Mouse (Mus musculus): ENCODE measurements at regions not wholly inside any gene's neighbourhood (a gene's known extent, or its start where the extent isn't known, plus 50 kb on each side); places are given as distances from the start of the nearest gene placed in this dataset.
A peak's percentile ranks its signal among the peaks of the same experiment; 100 is the strongest.
"Not testable (repeated sequence)": the region's sequence is repeated elsewhere in the genome, so short reads cannot be mapped to it uniquely, and the experiment has no call there.

- H3K9me3 ChIP-seq (ENCODE audit: control insufficient read depth, low read length); H3K27me3 ChIP-seq (ENCODE audit: control insufficient read depth, insufficient read depth, low read length); H3K4me2 ChIP-seq (ENCODE audit: low read depth, low read length, severe bottlenecking); H3K36me3 ChIP-seq (ENCODE audit: control insufficient read depth, insufficient read depth, low read length); H3K4me1 ChIP-seq (replicated peaks; ENCODE audit: control insufficient read depth, insufficient read depth, low read length); H3K4me3 ChIP-seq (ENCODE audit: low read depth, low read length); ATAC-seq (replicated peaks; ENCODE audit: low FRiP score); DNase-seq (ENCODE audit: low spot score); H3K9ac ChIP-seq (ENCODE audit: low read length); H3K27ac ChIP-seq (ENCODE audit: low read depth, low read length): not testable (repeated sequence)
- 0% methylated on average over 1 of the region's 1 CpGs for WGBS
These were observed 175.6 kb downstream of the Map1s start for GRCm38 (mm10) chr8:71081291-71081690.

- DNase-seq (ENCODE audit: low spot score); H3K27me3 ChIP-seq (ENCODE audit: control insufficient read depth, insufficient read depth, low read length); H3K4me1 ChIP-seq (replicated peaks; ENCODE audit: control insufficient read depth, insufficient read depth, low read length); H3K4me3 ChIP-seq (ENCODE audit: low read depth, low read length); ATAC-seq (replicated peaks; ENCODE audit: low FRiP score); H3K27ac ChIP-seq (ENCODE audit: low read depth, low read length); H3K9ac ChIP-seq (ENCODE audit: low read length); H3K9me3 ChIP-seq (ENCODE audit: control insufficient read depth, low read length); H3K36me3 ChIP-seq (ENCODE audit: control insufficient read depth, insufficient read depth, low read length); H3K4me2 ChIP-seq (ENCODE audit: low read depth, low read length, severe bottlenecking): not testable (repeated sequence)
- 39% methylated on average over 2 of the region's 2 CpGs for WGBS
These were observed 145.4 kb upstream of the Myo9b start for GRCm38 (mm10) chr8:71127131-71127530.

- H3K9ac ChIP-seq (ENCODE audit: low read length), result no peak overlapping the region
- H3K4me1 ChIP-seq (replicated peaks; ENCODE audit: control insufficient read depth, insufficient read depth, low read length), result no peaks in the 10 kb centered on the region
- H3K9me3 ChIP-seq (ENCODE audit: control insufficient read depth, low read length), result no peaks in the 10 kb centered on the region
- H3K36me3 ChIP-seq (ENCODE audit: control insufficient read depth, insufficient read depth, low read length), result no peaks in the 10 kb centered on the region
- H3K27me3 ChIP-seq (ENCODE audit: control insufficient read depth, insufficient read depth, low read length), result no peaks in the 10 kb centered on the region
- ATAC-seq (replicated peaks; ENCODE audit: low FRiP score), result peak; percentile 53; the same call in 1 of the 2 replicates
- H3K27ac ChIP-seq (ENCODE audit: low read depth, low read length), result no peak overlapping the region
- 68% methylated on average over 4 of the region's 4 CpGs for WGBS
- DNase-seq (ENCODE audit: low spot score), result no peak
- H3K4me2 ChIP-seq (ENCODE audit: low read depth, low read length, severe bottlenecking), result no peak overlapping the region
- H3K4me3 ChIP-seq (ENCODE audit: low read depth, low read length), result no peak overlapping the region
These were observed 141.9 kb upstream of the Myo9b start for GRCm38 (mm10) chr8:71130411-71131261.

DNA sequence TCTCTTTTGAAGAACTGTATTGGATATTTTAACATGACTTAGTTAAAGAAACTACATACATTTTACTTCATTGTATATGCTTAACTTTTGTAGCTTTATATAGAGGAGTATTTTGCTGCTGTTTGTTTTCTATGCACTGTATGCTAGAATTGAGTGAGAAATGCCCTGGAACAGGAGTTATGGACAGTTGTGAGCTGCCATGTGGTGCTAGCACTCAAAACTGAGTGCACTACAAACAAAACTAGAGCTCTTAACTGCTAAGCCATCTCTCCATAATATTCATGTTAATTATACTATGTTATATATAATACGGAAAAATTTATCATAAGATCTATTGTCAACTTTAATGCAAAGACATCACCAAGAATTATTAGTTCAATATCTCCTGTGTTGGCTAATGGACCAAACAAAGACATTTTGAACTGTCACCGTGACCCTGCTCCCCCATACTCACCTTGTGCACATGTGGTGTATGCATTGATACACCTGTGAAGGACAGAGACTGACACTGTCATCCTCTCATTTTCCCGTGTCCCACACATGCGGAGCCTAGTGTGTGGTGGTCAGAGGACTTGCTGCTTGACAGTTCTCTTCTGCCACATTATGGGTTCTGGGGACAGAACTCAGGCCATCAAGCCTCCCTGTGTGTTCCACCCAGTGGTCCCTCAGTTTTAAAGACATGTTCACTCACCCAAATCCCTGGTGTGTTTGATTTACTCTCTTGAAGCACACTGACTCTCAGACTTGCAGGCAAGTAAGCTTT is 141.0 kb upstream of the Myo9b start:
- Histone ChIP-seq H3K27me3 (ENCODE audit: control insufficient read depth, insufficient read depth, low read length) (no peaks in the 10 kb centered on the region), H3K27ac (ENCODE audit: low read depth, low read length) (no peak overlapping the region), H3K4me1 (replicated peaks; ENCODE audit: control insufficient read depth, insufficient read depth, low read length) (no peaks in the 10 kb centered on the region), H3K36me3 (ENCODE audit: control insufficient read depth, insufficient read depth, low read length) (no peaks in the 10 kb centered on the region), H3K4me2 (ENCODE audit: low read depth, low read length, severe bottlenecking) (no peak overlapping the region), H3K9me3 (ENCODE audit: control insufficient read depth, low read length) (no peaks in the 10 kb centered on the region), H3K4me3 (ENCODE audit: low read depth, low read length) (no peak overlapping the region), H3K9ac (ENCODE audit: low read length) (no peak overlapping the region)
- DNase-seq (ENCODE audit: low spot score) (peak; percentile 61), ATAC-seq (replicated peaks; ENCODE audit: low FRiP score) (peak; percentile 58)
- WGBS, result 90% methylated on average over 4 of the region's 4 CpGs

DNA sequence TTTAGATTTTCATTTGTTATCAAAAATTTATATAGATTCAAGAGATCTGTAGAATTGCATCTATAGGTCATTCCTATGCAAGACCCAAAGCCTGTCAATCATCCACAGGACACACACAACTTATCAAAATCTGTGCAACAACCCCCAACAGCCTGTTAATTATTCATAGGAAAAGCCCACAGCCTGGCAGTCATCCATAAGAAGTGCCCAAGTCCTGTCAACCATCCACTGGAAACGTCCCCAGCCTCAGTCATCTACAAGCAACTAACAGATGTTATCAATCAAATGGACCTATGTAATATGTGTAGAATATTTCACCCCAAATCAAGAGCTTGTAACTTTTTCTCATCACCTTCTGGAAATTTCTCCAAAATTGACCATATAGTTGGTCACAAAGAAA is 139.6 kb upstream of the Myo9b start:
- not testable (repeated sequence) for H3K27me3 ChIP-seq (ENCODE audit: control insufficient read depth, insufficient read depth, low read length); H3K4me2 ChIP-seq (ENCODE audit: low read depth, low read length, severe bottlenecking); H3K9me3 ChIP-seq (ENCODE audit: control insufficient read depth, low read length); ATAC-seq (replicated peaks; ENCODE audit: low FRiP score); H3K9ac ChIP-seq (ENCODE audit: low read length); H3K4me1 ChIP-seq (replicated peaks; ENCODE audit: control insufficient read depth, insufficient read depth, low read length); H3K4me3 ChIP-seq (ENCODE audit: low read depth, low read length); H3K36me3 ChIP-seq (ENCODE audit: control insufficient read depth, insufficient read depth, low read length); H3K27ac ChIP-seq (ENCODE audit: low read depth, low read length); DNase-seq (ENCODE audit: low spot score)
- WGBS, result 74% methylated on average over 1 of the region's 1 CpGs

DNA sequence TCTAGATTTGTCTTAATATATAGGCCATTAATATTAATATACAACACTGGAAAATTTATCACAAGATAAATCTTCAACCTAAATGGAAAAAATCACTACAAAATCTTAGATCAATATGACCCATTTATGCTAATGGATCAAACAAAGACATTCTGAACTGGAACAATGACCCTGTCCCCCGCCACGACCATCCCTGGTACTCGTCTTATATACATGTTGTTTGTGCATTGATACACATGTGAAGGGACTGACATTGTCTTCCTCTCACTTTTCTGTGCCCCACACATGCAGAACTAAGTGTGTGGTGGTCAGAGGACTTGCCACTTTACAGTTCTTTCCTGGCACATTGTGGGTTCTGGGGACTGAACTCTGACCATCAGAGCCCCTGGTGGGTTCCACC is 135.4 kb upstream of the Myo9b start:
- not testable (repeated sequence) for H3K27me3 ChIP-seq (ENCODE audit: control insufficient read depth, insufficient read depth, low read length); H3K36me3 ChIP-seq (ENCODE audit: control insufficient read depth, insufficient read depth, low read length); H3K4me1 ChIP-seq (replicated peaks; ENCODE audit: control insufficient read depth, insufficient read depth, low read length); H3K4me2 ChIP-seq (ENCODE audit: low read depth, low read length, severe bottlenecking); H3K9me3 ChIP-seq (ENCODE audit: control insufficient read depth, low read length); DNase-seq (ENCODE audit: low spot score); ATAC-seq (replicated peaks; ENCODE audit: low FRiP score); H3K4me3 ChIP-seq (ENCODE audit: low read depth, low read length); H3K27ac ChIP-seq (ENCODE audit: low read depth, low read length); H3K9ac ChIP-seq (ENCODE audit: low read length)
- WGBS, result 86% methylated on average over 1 of the region's 3 CpGs

DNA sequence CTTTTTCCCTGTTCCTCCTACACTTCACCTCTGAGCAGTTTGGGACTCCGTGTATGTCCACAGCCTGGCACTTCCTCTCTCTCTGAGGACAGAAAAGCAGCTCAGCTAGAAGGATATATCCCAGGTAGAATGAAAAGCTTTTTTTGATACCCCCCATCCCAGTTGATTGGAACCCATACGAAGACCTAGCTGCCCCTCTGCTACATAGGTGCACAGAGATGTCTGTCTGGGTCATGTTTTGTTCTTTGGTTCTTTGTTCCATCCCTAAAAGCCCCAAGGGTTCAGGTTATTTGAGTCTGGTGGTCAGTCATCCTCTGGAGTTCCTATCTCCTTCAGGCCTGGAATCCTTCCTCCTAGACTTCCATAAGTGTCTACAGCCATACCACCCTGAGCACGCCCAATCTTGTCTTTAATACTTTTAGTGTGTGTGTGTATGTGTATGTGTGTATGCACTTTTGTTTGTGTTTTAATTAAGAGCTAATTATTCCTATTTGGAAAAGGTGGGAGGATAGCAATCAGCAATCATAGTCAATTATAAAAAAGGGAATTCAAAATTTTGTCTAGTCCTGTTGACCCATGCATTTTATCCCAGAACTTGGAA is 130.0 kb upstream of the Myo9b start:
- H3K27me3 ChIP-seq (ENCODE audit: control insufficient read depth, insufficient read depth, low read length); DNase-seq (ENCODE audit: low spot score); H3K4me1 ChIP-seq (replicated peaks; ENCODE audit: control insufficient read depth, insufficient read depth, low read length); H3K9me3 ChIP-seq (ENCODE audit: control insufficient read depth, low read length); H3K9ac ChIP-seq (ENCODE audit: low read length); H3K27ac ChIP-seq (ENCODE audit: low read depth, low read length); H3K4me3 ChIP-seq (ENCODE audit: low read depth, low read length); H3K4me2 ChIP-seq (ENCODE audit: low read depth, low read length, severe bottlenecking); H3K36me3 ChIP-seq (ENCODE audit: control insufficient read depth, insufficient read depth, low read length): not testable (repeated sequence)
- peak; percentile 42; the same call in 1 of the 2 replicates for ATAC-seq (replicated peaks; ENCODE audit: low FRiP score)
- WGBS, result 67% methylated on average over 3 of the region's 3 CpGs

GRCm38 (mm10) chr8:71171478-71172210 is 100.9 kb upstream of the Myo9b start:
- H3K4me2 ChIP-seq (ENCODE audit: low read depth, low read length, severe bottlenecking); DNase-seq (ENCODE audit: low spot score); H3K27ac ChIP-seq (ENCODE audit: low read depth, low read length); H3K27me3 ChIP-seq (ENCODE audit: control insufficient read depth, insufficient read depth, low read length); H3K4me1 ChIP-seq (replicated peaks; ENCODE audit: control insufficient read depth, insufficient read depth, low read length); H3K4me3 ChIP-seq (ENCODE audit: low read depth, low read length); H3K36me3 ChIP-seq (ENCODE audit: control insufficient read depth, insufficient read depth, low read length); H3K9me3 ChIP-seq (ENCODE audit: control insufficient read depth, low read length); H3K9ac ChIP-seq (ENCODE audit: low read length): not testable (repeated sequence)
- ATAC-seq (replicated peaks; ENCODE audit: low FRiP score), result peak; percentile 42
- 67% methylated on average over 3 of the region's 3 CpGs for WGBS

Data from forebrain, embryonic 11.5 days (tissue).